Mouse (Mus musculus): ENCODE measurements at regions not wholly inside any gene's neighbourhood (a gene's known extent, or its start where the extent isn't known, plus 50 kb on each side); places are given as distances from the start of the nearest gene placed in this dataset.

DNA sequence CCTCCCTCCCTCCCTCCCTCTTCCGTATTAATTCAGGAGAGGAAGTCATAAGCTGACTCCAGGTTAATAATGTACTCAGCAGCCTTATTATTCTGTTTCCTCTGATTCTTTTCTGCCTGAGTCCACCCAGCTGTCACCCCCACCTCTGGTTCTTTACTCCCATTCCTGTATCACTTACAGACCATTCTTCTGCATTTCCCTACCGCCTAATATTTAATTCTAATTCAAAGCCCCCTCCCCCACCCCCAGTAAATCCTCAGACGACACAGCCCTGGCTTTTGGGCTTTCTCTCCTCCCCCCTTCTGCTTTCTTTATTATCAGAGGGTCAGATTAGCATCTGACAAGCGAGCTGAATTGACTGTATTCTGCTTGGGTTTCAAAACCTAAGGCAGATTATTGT, 215.5 kb upstream of the 1700012A03Rik start:
- TF ChIP-seq CTCF (IDR thresholded peaks at IDR 0.05; ENCODE audit: extremely low read depth, insufficient read length, insufficient replicate concordance, low read depth, low read length) = no peak
- no peak for TF ChIP-seq POLR2A (IDR thresholded peaks at IDR 0.05; ENCODE audit: low read depth, low read length)
